Mouse (Mus musculus) limb, embryonic 12.5 days (tissue): ENCODE data around the gene Ppm1h. TPM values are rescaled to one million over a fixed set of nuclear protein-coding genes. Genes with fewer than 3 reads are reported as not detected.
"Not testable (repeated sequence)": the region's sequence is repeated elsewhere in the genome, so short reads cannot be mapped to it uniquely, and the experiment has no call there.

Experiments
- ATAC-seq: fragments of 200-750 bp; cut with Nextera tagmentation; 2 replicates; pipeline ENCODE4 v1.8.0; 2017; ENCODE audit warnings: low read depth, moderate TSS enrichment; ENCODE audit not compliant: insufficient number of reproducible peaks, insufficient read depth, low FRiP score, low TSS enrichment
- H3K27ac ChIP-seq: fragments of 300-500 bp; sonication (generic); 2 replicates; pipeline ENCODE4 v1.5.1; 2016; ENCODE audit warnings: mild to moderate bottlenecking, moderate library complexity
- H3K27me3 ChIP-seq: fragments of 300-500 bp; sonication (generic); 2 replicates; pipeline ENCODE4 v1.6.1; 2016; ENCODE audit warnings: mild to moderate bottlenecking, moderate library complexity
- H3K36me3 ChIP-seq: fragments of 300-500 bp; sonication (generic); 2 replicates; pipeline ENCODE4 v1.6.1; 2016; ENCODE audit warnings: mild to moderate bottlenecking, moderate library complexity
- H3K4me1 ChIP-seq: fragments of 300-500 bp; sonication (generic); replicated peaks from 2 replicates; pipeline ENCODE4 v1.6.1; 2016
- H3K4me2 ChIP-seq: fragments of 300-500 bp; sonication (generic); 2 replicates; pipeline ENCODE4 v1.6.1; 2016; ENCODE audit warnings: mild to moderate bottlenecking, moderate library complexity
- H3K4me3 ChIP-seq: fragments of 300-500 bp; sonication (generic); replicated peaks from 2 replicates; pipeline ENCODE4 v1.5.1; 2016; ENCODE audit warnings: mild to moderate bottlenecking
- H3K9ac ChIP-seq: fragments of 300-500 bp; sonication (generic); replicated peaks from 2 replicates; pipeline ENCODE4 v1.6.1; 2016; ENCODE audit warnings: mild to moderate bottlenecking, moderate library complexity
- H3K9me3 ChIP-seq: fragments of 300-500 bp; sonication (generic); 2 replicates; pipeline ENCODE4 v1.6.1; 2016; ENCODE audit warnings: mild to moderate bottlenecking, moderate library complexity
- WGBS: fragments of 180-500 bp; shearing (Covaris S2); methylation state at CpG from one replicate; pipeline ENCODE4 v1.1.7; 2016; 5-methylcytosine and 5-hydroxymethylcytosine counted together
- polyA plus RNA-seq: library from polyadenylated mRNA; unstranded; fragments of >200 nt; fragmentation: Nextera tagmentation; extraction: Ambion mirVana; gene quantifications from 2 replicates; pipeline ENCODE4 v1.2.1, GENCODE M21; 2016

Gene Ppm1h
- polyA plus RNA-seq, 1 experiment from 2014 or later, result 5.6 TPM

- not testable (repeated sequence) for ATAC-seq, H3K4me3 ChIP-seq, H3K9ac ChIP-seq, H3K27ac ChIP-seq, H3K36me3 ChIP-seq, H3K4me2 ChIP-seq, H3K27me3 ChIP-seq, H3K9me3 ChIP-seq
- WGBS, result no CpG with 5 or more reads among the region's 4 CpGs
- peaks cover 32% of the 10 kb centered on the region for H3K4me1 ChIP-seq
Measured at GRCm38 (mm10) chr10:122935406-122935805, 256.8 kb downstream of the Ppm1h start.

- not testable (repeated sequence) for H3K27me3 ChIP-seq, H3K27ac ChIP-seq, H3K4me3 ChIP-seq, H3K4me2 ChIP-seq, H3K9me3 ChIP-seq, H3K9ac ChIP-seq, ATAC-seq, H3K36me3 ChIP-seq
- peaks cover 15% of the 10 kb centered on the region; the same call in 1 of the 2 replicates for H3K4me1 ChIP-seq
- no CpG with 5 or more reads among the region's 4 CpGs for WGBS
Measured at GRCm38 (mm10) chr10:122937380-122937779, 258.8 kb downstream of the Ppm1h start.

- Histone ChIP-seq H3K27me3 (no peaks in the 10 kb centered on the region), H3K27ac (no peak overlapping the region), H3K9me3 (no peaks in the 10 kb centered on the region), H3K4me2 (no peak overlapping the region), H3K9ac (no peak overlapping the region), H3K4me3 (no peak overlapping the region), H3K36me3 (no peaks in the 10 kb centered on the region), H3K4me1 (peaks cover 22% of the 10 kb centered on the region)
- no peak for ATAC-seq
- 91% methylated on average over 10 of the region's 10 CpGs for WGBS
Measured at GRCm38 (mm10) chr10:122939546-122939945, 261.0 kb downstream of the Ppm1h start.

- Histone ChIP-seq H3K4me2 (no peak overlapping the region), H3K4me1 (peaks cover 22% of the 10 kb centered on the region), H3K9me3 (no peaks in the 10 kb centered on the region), H3K27me3 (no peaks in the 10 kb centered on the region; the same call in 1 of the 2 replicates), H3K4me3 (no peak overlapping the region), H3K36me3 (no peaks in the 10 kb centered on the region), H3K9ac (no peak overlapping the region), H3K27ac (no peak overlapping the region)
- no peak for ATAC-seq
- 77% methylated on average over 7 of the region's 7 CpGs for WGBS
Measured at GRCm38 (mm10) chr10:122942771-122943170, 264.2 kb downstream of the Ppm1h start.

GRCm38 (mm10) chr10:122943824-122944223 is 265.3 kb downstream of the Ppm1h start:
- no peak for ATAC-seq
- Histone ChIP-seq H3K4me2 (no peak overlapping the region), H3K9ac (no peak overlapping the region), H3K27ac (peak overlapping the region; percentile 18; the same call in 1 of the 2 replicates), H3K27me3 (no peaks in the 10 kb centered on the region; the same call in 1 of the 2 replicates), H3K4me3 (no peak overlapping the region), H3K36me3 (no peaks in the 10 kb centered on the region), H3K9me3 (no peaks in the 10 kb centered on the region), H3K4me1 (peaks cover 22% of the 10 kb centered on the region)
- 23% methylated on average over 6 of the region's 6 CpGs for WGBS

GRCm38 (mm10) chr10:122944888-122945287 is 266.3 kb downstream of the Ppm1h start:
- ATAC-seq, result no peak
- H3K4me2 ChIP-seq, result no peak overlapping the region
- H3K9me3 ChIP-seq, result no peaks in the 10 kb centered on the region
- H3K36me3 ChIP-seq, result no peaks in the 10 kb centered on the region
- 73% methylated on average over 5 of the region's 5 CpGs for WGBS
- peaks cover 22% of the 10 kb centered on the region for H3K4me1 ChIP-seq
- H3K27ac ChIP-seq, result no peak overlapping the region
- no peak overlapping the region for H3K4me3 ChIP-seq
- H3K27me3 ChIP-seq, result no peaks in the 10 kb centered on the region; the same call in 1 of the 2 replicates
- no peak overlapping the region for H3K9ac ChIP-seq

GRCm38 (mm10) chr10:122950966-122951365 is 272.4 kb downstream of the Ppm1h start:
- Histone ChIP-seq H3K9ac (no peak overlapping the region), H3K36me3 (no peaks in the 10 kb centered on the region), H3K9me3 (no peaks in the 10 kb centered on the region), H3K4me3 (no peak overlapping the region), H3K27me3 (no peaks in the 10 kb centered on the region), H3K27ac (no peak overlapping the region), H3K4me2 (no peak overlapping the region), H3K4me1 (peaks cover 3% of the 10 kb centered on the region)
- 68% methylated on average over 6 of the region's 6 CpGs for whole genome bisulfite sequencing
- ATAC-seq, result no peak

- H3K27me3 ChIP-seq, result no peaks in the 10 kb centered on the region
- peaks cover 3% of the 10 kb centered on the region for H3K4me1 ChIP-seq
- ATAC-seq, result no peak
- no peaks in the 10 kb centered on the region for H3K36me3 ChIP-seq
- no peak overlapping the region for H3K4me2 ChIP-seq
- no peaks in the 10 kb centered on the region for H3K9me3 ChIP-seq
- H3K4me3 ChIP-seq, result no peak overlapping the region
- no peak overlapping the region for H3K27ac ChIP-seq
- 88% methylated on average over 9 of the region's 9 CpGs for WGBS
- no peak overlapping the region for H3K9ac ChIP-seq
Measured at GRCm38 (mm10) chr10:122953576-122953975, 275.0 kb downstream of the Ppm1h start.

GRCm38 (mm10) chr10:122957918-122958317 is 279.4 kb downstream of the Ppm1h start:
- Histone ChIP-seq H3K27me3 (peaks cover 5% of the 10 kb centered on the region; the same call in 1 of the 2 replicates), H3K9ac (no peak overlapping the region), H3K4me2 (no peak overlapping the region), H3K9me3 (0 out of 2 replicates have a peak, but pooled peaks cover 5% of the 10 kb centered on the region), H3K4me1 (peaks cover 8% of the 10 kb centered on the region; the same call in 1 of the 2 replicates), H3K27ac (no peak overlapping the region), H3K4me3 (no peak overlapping the region), H3K36me3 (no peaks in the 10 kb centered on the region)
- ATAC-seq, result no peak
- 72% methylated on average over 2 of the region's 2 CpGs for whole genome bisulfite sequencing

- Histone ChIP-seq H3K27ac (no peak overlapping the region), H3K4me1 (peaks cover 14% of the 10 kb centered on the region), H3K4me2 (no peak overlapping the region), H3K36me3 (no peaks in the 10 kb centered on the region), H3K9ac (no peak overlapping the region), H3K9me3 (0 out of 2 replicates have a peak, but pooled peaks cover 5% of the 10 kb centered on the region), H3K27me3 (peaks cover 12% of the 10 kb centered on the region; the same call in 1 of the 2 replicates), H3K4me3 (no peak overlapping the region)
- ATAC-seq, result no peak
- 89% methylated on average over 5 of the region's 5 CpGs for WGBS
Measured at GRCm38 (mm10) chr10:122958699-122959098, 280.1 kb downstream of the Ppm1h start.

- no peak overlapping the region for H3K27ac ChIP-seq
- H3K27me3 ChIP-seq, result peaks cover 12% of the 10 kb centered on the region; the same call in 1 of the 2 replicates
- H3K4me2 ChIP-seq, result no peak overlapping the region
- H3K9me3 ChIP-seq, result 0 out of 2 replicates have a peak, but pooled peaks cover 5% of the 10 kb centered on the region
- no peaks in the 10 kb centered on the region for H3K36me3 ChIP-seq
- peaks cover 22% of the 10 kb centered on the region for H3K4me1 ChIP-seq
- WGBS, result 90% methylated on average over 16 of the region's 16 CpGs
- no peak overlapping the region for H3K9ac ChIP-seq
- no peak overlapping the region for H3K4me3 ChIP-seq
- ATAC-seq, result no peak
Measured at GRCm38 (mm10) chr10:122960216-122960615, 281.7 kb downstream of the Ppm1h start.

- no peak; the same call in 1 of the 2 replicates for ATAC-seq
- Histone ChIP-seq H3K9ac (no peak overlapping the region), H3K9me3 (0 out of 2 replicates have a peak, but pooled peaks cover 5% of the 10 kb centered on the region), H3K4me3 (no peak overlapping the region), H3K36me3 (no peaks in the 10 kb centered on the region), H3K27me3 (peaks cover 12% of the 10 kb centered on the region; the same call in 1 of the 2 replicates), H3K27ac (no peak overlapping the region), H3K4me1 (peaks cover 22% of the 10 kb centered on the region), H3K4me2 (peak overlapping the region; percentile 28)
- WGBS, result 53% methylated on average over 16 of the region's 16 CpGs
Measured at GRCm38 (mm10) chr10:122960738-122961137, 282.2 kb downstream of the Ppm1h start.
